Mouse (Mus musculus): Measurements from ENCODE around the gene Wdr20rt.
"Not testable (repeated sequence)": the region's sequence is repeated elsewhere in the genome, so short reads cannot be mapped to it uniquely, and the experiment has no call there.

Gene Wdr20rt

GRCm38 (mm10) chr12:65225467-65225945 is at the start of gene Wdr20rt:
Gene Wdr20rt, plus strand, starts transcription at chr12:65225517.
- in situ Hi-C loops (cut with MboI, MseI): no loop called here

DNA sequence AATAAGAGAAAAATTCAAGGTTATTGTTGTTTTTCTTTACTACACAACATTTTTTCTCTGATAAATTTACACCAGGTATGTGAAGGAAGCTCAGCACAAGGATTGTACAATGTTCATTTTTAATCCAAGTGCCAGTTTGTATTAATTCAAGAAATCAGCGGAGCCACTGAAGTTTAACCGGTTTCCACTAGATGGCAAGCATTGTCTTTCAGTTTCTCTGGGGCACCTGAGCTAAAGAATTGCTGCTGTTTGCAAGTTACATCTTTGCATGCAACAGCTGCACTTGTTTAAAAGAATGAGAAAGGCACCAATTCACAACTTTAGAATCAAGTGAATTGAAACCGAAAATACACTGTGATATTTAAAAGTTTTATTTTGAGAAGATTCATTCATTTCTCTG is 38.0 kb upstream of the Wdr20rt start:
- in situ Hi-C loops (cut with MboI, MseI): no loop called here

- in situ Hi-C loops (cut with MboI, MseI): no loop called here
Measured at GRCm38 (mm10) chr12:65189213-65189612, 36.1 kb upstream of the Wdr20rt start.

DNA sequence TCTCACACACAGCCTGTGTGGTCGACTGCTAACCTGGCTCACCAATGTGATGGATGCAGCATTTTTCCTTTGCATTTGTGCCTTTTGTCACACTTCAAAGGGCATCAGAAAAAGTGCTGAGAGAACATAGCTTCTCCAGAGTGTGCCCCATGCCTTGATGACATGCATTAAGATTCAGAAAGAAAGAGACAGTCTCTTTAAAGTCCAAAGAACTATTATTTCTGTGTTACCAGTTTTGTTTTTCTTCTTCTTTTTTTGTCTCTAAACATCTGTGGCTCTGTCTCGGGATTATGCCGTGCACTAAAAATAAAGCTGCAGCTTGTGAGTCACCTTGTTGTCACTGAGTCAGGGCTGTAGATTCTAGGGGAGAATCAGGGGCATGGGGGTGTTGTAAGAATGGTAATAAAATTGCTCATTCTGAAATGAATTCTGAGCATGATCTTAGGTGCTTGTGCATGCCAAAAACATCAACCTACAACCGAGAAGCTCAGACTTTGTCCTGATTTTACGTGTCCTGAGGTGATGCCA is 31.2 kb upstream of the Wdr20rt start:
- in situ Hi-C loops (cut with MboI, MseI): no loop called here

DNA sequence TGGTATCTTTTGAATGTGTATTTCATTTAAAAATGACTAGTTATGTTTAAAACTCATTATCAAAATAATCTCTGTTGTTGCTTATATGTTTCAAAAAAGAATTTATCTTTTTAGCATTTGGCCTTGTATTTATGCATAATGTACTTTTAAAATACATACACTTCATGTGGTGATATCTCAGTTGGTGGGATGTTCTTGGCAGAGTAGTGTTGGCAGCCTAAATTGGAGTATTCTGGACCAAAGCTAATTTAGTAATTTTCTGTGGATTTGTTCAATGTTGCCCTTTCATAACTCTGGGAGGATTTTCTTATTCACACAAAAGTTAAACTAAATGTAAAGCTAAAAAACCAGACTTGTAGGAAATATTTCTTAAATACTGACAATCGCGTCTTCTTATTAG is 23.5 kb upstream of the Wdr20rt start:
- in situ Hi-C loops (cut with MboI, MseI): no loop called here

GRCm38 (mm10) chr12:65206431-65206830 is 18.9 kb upstream of the Wdr20rt start:
- in situ Hi-C loops (cut with MboI, MseI): no loop called here

DNA sequence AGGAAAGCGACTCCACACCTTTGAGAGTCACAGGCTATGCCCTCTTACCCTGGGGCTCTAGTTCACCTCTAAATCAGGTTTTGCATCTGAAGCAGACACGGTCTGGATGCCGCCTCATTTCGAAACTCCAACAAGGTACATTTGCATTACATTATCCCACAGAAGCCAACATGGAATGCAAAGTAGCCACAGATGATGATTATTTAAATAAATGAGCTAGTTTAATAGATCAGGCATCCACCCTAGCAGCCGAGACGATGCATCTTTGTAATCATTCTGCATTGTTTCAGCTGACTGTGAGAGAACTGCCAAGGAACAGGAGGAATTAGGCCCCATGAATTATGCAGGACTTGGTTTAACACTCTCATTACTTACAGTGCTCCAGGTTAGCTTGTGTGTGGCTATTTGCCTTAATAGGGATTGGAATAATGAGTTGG is 8.9 kb upstream of the Wdr20rt start:
- in situ Hi-C loops (cut with MboI, MseI): no loop called here

DNA sequence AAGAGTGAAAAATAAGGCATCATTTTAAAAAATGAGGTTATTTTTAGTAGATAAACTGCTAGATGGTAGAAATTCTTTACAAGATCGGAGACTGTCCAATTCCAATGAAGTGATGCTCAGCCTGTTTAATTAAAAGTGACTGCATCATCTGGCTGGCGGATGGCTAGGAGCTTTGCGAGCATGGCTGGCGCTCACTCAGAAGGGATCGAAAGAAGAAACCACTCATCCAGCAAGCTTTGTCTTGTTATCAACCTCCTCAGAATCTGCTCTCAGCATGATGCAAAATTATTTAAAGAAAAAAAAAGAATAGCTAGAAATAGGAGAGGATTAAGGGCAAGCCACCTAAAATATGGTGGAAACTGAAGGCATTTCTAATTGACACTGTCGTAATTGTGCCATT is 3.3 kb downstream of the Wdr20rt start:
- in situ Hi-C loops (cut with MboI, MseI): no loop called here

DNA sequence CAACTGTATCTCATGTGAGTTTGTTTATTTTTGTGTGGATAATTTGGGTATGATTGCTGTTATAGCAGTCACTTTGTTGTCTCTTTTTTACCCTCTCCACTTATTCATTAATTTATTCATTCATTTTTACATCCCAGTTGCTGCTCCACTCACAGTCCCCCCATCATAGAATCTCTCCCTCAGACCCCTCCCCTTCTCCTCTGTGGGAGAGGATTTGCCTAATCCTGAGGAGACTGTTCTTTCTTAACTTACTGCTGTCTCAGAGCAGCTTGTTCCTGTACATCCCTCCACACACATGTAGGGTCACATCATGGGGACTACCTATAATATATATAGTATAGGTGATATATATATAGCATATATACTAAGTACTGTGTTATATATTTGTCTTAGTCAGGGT is 3.7 kb downstream of the Wdr20rt start:
- in situ Hi-C loops (cut with MboI, MseI): no loop called here

- in situ Hi-C loops (cut with MboI, MseI): not testable (repeated sequence)
Measured at GRCm38 (mm10) chr12:65232801-65233200, 7.5 kb downstream of the Wdr20rt start.

DNA sequence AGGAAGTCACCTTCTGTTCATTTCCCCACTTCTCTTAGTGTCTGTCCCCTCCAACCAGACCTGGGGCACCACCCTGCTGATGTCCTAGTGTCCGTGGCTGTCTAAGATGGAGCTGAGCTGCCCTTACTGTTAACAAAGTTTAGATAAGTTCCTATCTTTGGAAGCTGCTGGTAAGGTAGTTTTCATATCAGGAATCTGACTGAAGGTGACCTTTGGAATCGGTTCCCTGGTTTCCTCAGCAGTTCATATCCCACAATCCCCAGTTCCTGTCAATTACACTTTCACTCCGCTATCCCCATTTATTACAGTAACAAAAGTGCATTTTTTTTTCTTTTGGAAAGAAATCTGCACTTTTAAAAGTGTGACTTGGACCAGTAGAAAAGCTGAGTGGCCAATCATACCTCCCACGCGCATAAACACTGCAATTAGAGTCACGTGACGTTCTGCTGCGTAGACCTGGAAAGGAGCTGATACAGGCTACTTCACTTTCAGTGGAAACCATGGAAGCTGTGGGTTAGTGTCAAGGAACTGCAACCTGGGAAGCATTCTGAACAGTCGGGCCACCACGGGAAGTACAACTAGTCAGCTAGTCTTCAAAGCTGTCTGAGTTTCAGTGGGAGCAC is 24.9 kb downstream of the Wdr20rt start:
- in situ Hi-C loops (cut with MboI, MseI): no loop called here

- in situ Hi-C loops (cut with MboI, MseI): no loop called here
Measured at GRCm38 (mm10) chr12:65256887-65257286, 31.6 kb downstream of the Wdr20rt start.

DNA sequence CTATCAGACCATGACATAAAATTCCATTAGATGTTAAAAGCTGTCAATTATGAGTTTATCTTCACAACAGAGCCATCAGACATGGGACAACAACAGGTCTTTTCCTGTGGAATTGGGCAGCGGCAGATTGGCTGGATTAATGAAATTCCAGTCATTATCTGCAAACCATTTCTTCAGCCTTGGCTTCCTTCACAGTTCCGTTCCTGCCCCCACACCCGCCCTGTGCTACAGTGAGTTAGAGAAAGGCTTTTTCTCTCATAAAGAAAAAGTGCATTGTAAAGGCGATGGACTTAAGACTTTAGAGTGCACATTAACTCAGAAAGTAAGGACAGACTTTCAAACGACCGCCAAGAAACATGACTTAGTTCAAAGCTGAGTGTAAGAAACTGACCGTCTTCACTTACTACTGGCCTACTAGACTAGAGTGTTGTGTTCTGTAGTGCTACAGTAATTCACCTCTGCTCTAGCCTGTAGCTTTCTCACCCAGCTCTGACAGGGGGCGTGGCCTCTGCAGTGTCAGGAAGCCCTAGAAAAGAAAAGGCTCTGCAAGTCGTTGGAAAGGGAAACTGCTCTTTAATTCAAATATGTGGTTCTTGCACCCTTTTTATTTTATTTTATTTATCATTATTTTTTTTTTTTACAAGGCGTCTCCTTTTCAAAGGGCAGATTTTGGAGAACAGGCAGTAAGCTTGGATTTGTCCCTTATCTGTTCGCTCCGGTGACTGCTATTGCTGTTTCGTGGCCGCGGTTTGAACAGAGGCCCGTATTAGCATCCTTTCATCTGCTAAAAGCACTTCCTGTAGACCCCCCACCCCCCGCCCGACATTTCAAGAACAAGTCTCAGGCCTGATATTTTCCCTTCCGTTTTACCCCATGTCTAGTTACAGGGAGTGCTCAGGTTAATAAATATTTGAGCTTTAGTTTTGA is 33.2 kb downstream of the Wdr20rt start:
- in situ Hi-C loops (cut with MboI, MseI): no loop called here

- in situ Hi-C loops (cut with MboI, MseI): no loop called here
Measured at GRCm38 (mm10) chr12:65259139-65260111, 34.1 kb downstream of the Wdr20rt start.

DNA sequence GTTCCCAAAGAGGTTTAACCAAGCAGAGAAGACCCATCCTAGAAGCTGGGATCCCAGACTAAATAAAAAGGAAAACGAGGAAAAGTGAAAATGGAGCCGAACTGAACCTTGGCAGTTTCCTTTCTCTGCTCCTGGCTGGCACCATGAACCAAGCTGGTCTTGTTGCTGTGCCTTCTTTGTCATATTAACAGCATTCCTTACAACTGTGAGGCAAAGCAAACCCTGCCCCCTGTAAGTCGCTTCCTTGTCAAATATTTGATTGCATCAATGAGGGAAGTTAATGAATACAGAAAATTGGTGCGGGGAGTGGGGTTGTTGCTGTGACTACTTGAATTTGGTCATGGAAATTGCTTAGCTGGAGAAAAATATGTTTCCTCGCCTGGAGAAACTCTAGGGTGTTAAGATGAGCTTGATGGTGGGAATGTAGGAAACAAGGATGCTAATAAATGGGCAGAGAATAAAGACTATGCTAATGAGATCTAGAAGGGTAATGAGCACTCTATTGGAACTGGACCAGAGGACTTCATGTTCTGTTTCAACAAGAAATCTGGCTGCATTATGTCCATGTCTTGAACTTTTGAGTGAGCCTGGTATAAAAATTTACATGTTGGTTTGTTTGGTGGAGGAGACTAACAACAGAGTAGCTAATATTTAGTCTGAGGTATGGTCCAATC is 43.1 kb downstream of the Wdr20rt start:
- in situ Hi-C loops (cut with MboI, MseI): no loop called here

DNA sequence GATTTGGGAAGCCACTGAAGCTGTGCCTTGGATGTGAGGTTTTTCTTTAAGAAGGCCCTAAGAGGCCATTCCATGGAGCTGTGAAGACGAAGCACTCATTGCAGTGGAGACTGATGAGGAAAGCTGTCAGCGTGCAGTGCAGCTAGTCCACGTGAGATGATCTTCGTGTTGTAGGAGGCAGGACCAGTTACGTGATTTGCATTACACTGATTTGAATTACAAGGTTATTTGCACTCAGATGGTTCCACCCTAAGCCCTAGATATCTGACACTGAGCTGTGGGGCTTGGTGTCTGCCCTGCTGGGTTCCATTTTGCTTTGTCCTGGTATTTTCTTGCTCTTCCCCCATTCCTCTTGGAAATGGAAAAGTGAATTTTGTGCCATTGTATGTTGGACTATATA is 44.1 kb downstream of the Wdr20rt start:
- in situ Hi-C loops (cut with MboI, MseI): no loop called here

- in situ Hi-C loops (cut with MboI, MseI): no loop called here
Measured at GRCm38 (mm10) chr12:65273807-65274206, 48.5 kb downstream of the Wdr20rt start.
